Mouse (Mus musculus): Measurements from ENCODE around the gene Hsf4.
"Not testable (repeated sequence)": the region's sequence is repeated elsewhere in the genome, so short reads cannot be mapped to it uniquely, and the experiment has no call there.

Hsf4 gene

DNA sequence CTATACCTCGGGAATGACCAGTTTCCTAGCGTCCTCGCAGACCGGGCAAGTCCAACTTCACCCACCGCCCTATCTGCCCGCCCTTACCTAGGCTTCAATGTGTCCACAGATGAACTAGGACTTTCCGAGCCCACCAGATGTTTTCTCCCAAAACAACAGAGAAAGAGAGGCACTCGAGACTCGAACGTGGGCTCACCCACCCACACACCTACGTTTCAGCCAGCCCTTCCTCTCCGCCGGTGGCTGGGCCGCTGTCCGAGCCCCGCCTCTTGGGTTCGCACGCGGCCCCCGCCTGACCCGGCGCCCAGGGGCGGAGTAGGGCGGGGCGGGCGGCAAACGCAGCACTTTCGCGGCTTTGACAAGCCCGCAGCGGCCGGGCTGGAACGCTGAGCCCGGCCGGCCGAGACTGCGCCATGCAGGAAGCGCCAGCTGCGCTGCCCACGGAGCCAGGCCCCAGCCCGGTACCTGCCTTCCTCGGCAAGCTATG, at the start of gene Hsf4:
Hsf4 (plus strand) TSS at position 341 of the 487 bp plus-strand sequence.
- DNase-seq (ENCODE audit: low spot score in 2 of 2): peak in 1 of 2 experiments; percentile 65

DNA sequence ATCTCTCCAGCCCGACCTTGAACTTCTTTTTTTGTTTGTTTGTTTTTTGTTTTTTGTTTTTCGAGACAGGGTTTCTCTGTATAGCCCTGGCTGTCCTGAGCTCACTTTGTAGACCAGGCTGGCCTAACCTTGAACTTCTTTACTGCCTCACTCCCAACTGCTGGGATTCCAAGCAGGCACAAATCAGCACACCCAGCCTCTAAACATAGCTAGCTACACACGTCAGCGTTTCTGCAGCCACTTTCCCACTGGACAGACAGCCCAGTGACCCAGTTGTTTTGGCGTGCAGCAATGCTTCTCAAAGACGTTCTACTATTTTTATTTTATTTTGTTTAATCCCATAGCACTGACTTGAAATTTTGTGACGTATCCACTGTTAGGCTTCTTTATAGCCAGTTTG, 45.8 kb upstream of the Hsf4 start:
- no peak for DNase-seq (ENCODE audit: low spot score in 2 of 2)

DNA sequence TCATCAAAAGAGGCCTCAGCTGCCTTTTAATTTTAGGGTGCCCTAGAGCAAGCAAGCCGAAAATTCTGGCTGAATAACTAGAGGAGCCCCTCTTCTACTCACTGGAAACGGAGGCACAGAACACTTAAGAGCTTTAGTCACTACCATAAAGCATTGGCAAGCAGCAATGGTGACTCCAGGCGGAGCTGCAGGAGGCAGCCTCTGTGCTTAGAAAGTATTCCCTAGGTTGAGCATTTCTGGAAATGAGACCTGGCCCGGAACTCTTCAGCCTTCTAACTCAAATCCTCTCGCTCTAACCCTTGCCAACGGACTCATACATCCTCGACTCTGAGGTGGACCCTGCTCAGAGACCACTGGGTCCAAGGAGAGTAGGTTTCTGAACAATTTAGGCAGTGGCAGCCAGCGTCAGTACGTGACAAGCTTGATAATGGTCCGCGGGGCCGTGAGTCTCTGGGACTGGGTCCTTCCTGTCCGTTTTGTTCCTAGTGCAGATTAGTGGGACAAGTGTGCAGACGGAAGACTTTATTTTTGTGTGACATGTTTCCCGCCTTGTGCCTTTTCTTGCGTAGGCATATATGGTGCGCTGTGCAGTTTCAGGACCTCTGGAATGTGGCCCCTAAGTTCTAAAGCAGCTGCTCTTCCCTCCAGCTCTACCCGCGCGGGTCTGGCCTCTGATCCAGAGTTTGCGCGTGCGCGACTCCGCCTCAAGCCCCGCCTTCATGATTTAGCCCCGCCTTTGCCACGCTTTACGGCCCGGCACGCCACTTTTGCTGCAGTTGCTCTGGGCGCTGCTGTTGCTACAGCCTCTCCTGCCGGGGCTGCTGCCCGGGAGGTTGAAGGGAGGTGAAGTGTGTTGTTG, 45.0 kb upstream of the Hsf4 start, which contains the start of gene D230025D16Rik:
D230025D16Rik (plus strand) TSS at position 733 of the 859 bp plus-strand sequence.
- DNase-seq (ENCODE audit: low spot score in 2 of 2): peak; percentile 79 to 94

DNA sequence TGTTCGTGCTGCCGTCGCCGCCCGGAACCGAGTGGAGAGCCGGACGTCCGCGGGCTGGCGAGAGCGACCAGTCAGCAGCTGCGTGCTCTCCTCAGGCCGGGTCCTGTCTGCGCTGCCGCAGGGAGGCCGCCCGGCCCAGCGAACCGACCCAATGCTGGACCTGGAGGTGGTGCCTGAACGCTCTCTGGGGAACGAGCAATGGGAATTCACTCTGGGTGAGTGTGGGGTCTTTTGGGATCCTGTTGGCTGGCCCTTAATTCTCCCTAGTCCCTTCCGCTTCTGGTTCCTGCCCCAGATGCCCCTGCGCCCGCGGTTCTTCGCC, 44.4 kb upstream of the Hsf4 start:
- DNase-seq (ENCODE audit: low spot score in 2 of 2): no peak

DNA sequence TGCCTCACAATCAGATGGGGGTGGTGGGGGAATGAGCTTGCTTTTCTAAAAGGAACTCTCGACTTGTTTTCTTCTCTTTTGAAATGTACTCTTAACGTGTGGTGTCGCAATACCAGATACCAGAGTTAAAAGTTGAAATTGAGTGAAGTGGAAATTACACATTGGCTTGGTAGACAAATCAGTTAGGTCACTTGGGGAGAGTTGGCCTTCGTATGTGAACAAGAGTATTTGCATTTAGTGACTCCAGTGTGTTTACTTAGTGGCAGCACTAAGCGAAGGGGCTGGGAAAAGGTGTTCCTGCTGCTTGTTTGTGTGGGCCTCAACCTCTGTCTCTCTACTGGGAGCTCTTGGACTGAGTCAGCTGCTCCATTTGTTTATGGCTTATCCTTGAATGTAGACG, 43.7 kb upstream of the Hsf4 start:
- no peak for DNase-seq (ENCODE audit: low spot score in 2 of 2)

DNA sequence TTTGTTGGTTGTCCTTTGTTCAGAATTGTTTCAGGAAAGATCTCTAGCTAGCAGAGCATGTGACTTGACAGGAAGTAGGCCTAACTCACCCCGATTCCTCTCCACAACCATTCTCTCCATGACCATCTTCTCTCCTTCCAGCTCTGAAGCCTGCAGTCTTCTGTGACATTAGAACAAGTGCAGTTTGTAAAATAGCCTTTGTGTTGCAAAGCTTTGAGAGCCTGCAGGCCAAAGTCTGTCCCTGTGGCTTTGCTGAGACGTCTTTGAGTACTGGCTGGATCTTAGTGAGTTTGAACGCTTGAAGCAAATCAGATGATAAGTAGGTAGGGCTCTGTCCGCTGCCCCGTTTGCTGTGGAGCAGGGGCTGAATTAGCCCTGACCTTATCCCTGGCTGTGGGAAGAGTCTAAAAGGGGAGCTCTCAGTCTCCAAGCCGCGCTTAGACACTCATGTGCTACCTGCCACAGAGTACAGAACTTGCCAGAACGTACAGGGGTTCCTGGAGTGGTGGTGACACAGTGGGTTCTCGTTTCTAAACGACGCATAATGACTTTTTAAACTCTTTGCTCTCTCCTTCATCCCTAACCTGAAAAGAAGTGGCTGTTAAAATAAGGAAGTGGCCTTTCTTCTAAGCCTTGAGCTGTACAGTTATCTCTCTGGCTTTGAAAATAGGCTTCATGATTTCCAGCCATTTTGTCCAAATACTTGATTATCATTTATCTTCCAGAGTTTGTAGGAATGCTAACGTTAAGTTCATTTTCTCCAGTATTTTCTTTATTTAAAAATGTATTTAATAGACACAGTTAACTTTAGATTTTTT, 37.9 kb upstream of the Hsf4 start:
- no peak for DNase-seq (ENCODE audit: low spot score in 2 of 2)

DNA sequence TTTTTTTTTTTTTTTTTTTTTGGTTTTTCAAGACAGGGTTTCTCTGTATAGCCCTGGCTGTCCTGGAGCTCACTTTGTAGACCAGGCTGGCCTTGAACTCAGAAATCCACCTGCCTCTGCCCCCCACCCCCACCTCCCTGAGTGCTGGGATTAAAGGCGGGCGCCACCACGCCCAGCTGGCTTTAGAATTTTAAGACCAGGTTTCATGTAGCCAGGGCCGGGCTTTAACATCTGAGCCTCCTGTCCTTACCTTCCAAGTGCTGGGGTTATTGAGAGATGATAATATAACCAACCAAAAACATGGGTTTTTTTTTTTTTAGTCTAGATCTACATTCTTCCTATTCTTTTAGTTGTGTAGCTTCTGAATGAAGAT, 37.3 kb upstream of the Hsf4 start:
- DNase-seq (ENCODE audit: low spot score in 2 of 2): not testable (repeated sequence)

DNA sequence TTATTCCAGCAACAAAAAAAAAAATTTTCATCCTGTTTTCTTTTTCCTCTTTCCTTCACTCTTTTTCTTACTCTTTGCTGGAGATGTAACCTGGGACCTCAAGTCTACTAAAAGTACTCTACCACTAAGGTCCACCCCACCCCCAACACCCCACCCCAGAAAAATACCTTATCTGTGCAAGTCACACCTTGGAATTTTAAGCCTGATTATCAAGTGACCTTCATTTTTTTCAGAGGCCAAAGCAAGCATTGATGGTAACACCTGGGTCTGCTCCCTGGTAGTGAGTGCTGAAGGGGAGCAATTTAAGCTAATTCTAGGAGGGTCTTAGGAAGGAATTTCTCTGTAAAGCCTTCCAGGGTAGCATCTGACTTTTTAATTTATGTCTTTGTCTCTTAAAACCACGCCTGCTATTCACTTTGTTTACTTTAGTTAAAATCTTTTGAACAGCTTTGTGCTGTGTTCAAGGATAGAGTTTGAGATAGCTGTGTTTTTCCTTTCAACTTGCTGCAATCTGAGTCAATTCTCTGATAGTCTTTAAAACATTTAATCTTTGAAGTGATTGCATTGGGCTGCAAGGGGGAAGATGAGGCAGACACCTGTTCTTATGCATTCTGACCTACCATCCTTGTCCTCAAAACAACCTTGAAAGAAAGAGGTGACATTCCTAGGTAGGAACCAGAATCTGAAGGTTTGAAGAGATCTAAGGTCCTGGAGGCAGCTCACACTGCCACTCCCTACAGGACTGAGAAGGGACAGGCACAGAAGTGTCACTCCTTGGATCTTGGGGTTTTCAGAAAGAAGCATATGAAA, 36.3 kb upstream of the Hsf4 start:
- no peak for DNase-seq (ENCODE audit: low spot score in 2 of 2)

DNA sequence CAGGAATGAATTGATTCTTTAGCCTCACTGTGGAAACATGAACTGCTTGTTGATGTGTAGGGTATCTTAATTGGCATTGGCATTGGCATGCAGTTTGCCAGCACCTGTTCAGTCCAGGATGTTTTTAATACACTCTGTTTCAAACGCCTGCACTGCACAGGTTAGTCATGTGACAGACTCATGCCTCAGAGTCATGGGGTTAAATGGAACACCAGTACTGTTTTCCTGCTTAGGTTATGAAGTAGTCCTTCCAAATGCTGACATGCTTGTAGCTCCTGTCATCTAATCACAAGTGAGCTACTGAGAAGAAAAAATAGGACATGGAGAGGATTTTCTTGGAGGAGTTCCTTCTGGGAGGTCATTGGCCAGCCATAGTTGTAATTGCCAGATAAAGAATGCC, 34.4 kb upstream of the Hsf4 start:
- DNase-seq (ENCODE audit: low spot score in 2 of 2): no peak

DNA sequence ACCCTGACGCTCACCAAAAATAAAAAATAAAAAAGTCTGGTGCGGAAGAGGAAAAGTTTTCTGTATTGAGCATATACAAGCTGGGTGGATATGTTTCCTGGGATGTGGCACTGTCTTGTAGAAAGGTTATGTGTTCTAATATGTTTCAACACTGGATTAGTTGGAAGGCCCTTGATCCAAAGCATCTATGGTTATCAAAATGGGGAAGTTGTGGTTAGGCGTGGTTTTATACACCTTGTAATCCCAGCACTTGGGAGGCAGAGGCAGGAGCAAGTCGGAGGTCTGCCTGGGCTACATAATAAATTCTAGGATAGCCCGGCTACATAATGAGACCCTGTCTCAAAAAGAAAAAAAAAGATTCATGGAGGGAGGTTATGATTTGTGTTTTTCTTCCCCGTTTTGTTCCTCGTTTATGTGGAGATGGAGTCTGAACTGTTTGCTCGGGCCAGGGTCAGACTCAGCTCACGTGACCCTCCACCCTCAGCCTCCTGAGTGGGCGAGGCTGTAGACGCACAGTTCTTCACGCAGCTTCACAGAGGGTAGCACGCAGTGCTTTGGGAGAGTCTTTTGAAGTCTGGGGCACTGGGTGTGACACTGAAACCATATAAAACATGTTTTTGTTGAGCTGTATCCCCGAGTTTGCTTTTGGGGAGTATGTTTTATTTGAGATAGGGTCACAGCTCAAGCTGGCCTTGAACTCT, 32.0 kb upstream of the Hsf4 start:
- DNase-seq (ENCODE audit: low spot score in 2 of 2): no peak

DNA sequence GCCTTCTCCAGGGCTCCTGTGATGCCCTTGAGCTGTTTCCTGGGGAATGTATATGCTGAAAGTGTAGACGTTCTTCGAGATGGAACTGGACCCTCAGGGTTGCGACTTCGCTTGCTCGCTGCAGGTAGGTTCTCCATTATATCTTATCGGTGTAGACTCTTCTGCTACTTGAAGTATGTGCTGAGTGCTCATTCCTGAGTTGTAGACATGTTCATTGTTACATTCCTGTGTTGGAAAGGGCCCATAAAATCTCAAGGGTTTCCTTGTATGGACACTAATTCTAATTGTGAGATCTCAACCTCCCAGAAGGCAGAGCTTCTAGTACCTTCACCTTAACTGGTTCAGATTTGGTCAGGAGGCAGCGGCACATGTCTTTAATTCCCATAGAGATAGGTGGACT, 28.6 kb upstream of the Hsf4 start:
- DNase-seq (ENCODE audit: low spot score in 2 of 2): no peak

DNA sequence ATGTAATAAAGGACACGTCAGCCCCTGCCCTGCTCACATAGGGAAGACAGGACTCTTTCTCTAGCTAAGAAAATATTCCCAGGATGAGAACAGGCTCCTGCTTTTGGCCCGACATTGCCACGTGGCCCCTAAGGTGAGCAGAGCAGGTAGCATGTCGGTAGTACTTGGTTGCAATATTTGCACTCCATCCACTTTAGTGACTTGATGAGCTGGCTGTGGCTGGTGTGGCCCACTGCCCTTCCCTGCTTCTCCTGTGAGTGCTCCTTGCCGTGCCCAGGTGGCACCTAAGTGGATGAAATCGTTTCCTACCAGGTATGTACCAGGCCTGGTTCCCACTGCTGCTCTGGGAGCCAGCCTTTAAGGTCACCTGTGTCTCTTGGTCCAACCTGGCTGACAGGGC, 17.6 kb upstream of the Hsf4 start:
- DNase-seq (ENCODE audit: low spot score in 2 of 2): no peak

DNA sequence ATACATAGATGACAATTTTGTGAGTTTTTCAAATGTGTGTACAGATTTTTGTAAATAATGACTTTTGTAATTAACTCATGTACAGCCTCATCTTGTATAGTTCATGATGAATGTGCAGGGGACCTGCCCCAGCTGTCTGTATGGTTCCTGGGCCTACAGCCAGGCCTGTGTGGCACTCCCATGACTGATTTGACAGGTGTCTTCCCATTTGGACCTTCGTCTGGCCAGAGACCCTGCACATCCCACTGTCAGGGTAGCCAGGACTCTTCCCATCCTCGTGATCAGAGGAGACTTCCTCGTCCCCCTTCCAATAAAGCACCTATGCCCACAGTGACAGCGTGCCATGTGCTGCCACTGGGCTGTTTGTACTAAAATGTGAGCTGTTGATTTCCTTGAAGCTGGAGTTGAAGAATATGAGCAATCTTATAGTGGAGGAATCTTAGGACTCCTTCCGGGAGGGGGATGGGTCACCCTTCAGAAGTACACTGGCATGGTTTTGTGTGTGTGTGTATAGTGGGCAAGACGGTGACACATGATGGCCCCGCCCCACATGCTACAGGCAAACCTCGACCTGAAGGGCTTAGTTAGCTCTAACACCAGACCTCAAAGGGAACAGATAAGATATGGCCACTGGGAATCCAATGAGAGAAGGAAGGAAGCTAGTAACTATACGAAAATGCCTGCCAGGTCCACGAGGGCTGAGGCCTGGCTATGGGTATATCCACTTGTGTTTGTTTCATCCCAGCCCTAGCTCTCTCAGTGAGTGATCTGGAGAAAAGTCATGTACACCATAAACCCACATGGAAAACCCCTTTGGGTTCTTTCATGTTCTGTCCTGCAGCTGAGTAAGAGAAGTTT, 16.7 kb upstream of the Hsf4 start:
- DNase-seq (ENCODE audit: low spot score in 2 of 2): no peak

DNA sequence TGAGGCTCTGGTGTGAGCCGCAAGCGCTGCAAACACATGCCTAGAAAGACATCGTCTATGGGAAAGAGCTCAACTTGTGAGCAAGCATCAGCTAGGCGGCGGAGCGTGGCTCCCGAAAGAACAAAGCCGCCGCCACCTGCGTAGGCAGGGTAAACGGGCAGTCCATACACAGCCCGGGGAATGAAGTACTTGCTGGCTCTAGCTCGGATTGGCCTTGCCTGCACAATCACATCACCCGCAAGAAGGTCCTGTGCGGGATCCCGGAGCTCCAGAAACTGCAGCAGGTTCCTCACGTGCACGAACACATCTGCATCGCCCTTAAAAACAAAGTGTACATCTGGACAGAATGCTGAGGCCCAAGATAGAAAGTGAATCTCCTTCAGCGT, 15.8 kb upstream of the Hsf4 start:
- DNase-seq (ENCODE audit: low spot score in 2 of 2): no peak

DNA sequence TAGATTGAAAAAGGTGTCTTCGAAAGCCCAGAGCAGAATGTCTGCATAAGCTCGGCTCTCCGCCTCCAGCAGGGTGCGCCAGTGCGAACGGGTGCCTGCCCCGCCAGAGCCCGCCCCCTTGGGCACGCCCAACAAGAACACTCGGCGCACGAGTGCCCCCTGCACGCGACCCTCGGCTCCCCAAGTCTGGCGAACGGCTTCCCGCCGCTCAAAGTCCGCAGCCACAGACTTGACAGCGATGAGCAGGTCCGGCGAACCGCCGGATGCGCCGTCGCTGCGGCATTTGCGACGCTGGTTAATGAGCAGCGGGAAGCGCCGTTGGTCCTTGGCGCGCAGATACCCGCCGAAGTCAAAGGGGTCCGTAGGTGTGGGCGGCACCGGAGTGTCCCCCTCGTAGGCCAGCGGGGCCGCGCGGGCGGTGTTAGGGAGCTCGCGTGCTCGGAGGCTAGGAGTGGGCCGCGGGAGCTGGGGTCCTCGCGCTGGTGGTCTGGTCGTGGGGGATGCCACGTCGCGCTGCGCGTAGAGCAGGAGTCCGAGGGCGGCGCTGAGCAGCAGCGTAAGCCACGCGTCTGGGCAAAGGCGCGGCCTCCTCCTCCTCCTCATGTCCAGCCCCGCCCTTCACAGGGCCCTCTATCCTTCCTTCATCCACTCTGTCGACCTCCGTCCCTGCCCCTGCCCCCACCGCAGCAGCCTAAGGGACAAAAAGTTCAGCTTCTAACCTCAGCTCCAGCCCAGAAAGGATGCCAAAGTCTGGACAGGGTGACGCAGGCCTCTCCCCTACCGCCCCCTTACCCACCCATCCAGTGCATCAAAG, 15.2 kb upstream of the Hsf4 start:
- peak; percentile 64 to 88 for DNase-seq (ENCODE audit: low spot score in 2 of 2)

DNA sequence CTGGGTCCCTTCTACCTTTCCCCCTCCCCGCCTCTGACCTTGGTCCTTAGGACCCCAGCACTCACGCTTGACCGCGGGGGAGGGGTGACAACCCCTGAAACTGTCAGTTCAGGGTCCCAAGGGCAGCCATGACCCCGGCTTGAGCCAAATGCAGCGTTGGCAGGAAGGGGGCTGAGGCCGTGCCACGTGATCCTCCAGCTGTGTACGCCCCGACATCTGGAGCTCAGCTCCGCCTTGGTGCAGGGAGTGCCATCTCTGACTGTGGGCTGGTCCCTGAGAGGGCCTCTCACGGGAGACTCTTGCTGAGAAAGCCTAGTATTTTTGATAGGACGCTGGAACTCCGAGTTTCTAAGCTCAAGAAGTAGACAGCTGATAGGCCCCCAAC, 14.6 kb upstream of the Hsf4 start, which contains the start of gene B3gnt9:
B3gnt9 (minus strand) TSS at position 188 of the 385 bp plus-strand sequence.
- no peak for DNase-seq (ENCODE audit: low spot score in 2 of 2)

DNA sequence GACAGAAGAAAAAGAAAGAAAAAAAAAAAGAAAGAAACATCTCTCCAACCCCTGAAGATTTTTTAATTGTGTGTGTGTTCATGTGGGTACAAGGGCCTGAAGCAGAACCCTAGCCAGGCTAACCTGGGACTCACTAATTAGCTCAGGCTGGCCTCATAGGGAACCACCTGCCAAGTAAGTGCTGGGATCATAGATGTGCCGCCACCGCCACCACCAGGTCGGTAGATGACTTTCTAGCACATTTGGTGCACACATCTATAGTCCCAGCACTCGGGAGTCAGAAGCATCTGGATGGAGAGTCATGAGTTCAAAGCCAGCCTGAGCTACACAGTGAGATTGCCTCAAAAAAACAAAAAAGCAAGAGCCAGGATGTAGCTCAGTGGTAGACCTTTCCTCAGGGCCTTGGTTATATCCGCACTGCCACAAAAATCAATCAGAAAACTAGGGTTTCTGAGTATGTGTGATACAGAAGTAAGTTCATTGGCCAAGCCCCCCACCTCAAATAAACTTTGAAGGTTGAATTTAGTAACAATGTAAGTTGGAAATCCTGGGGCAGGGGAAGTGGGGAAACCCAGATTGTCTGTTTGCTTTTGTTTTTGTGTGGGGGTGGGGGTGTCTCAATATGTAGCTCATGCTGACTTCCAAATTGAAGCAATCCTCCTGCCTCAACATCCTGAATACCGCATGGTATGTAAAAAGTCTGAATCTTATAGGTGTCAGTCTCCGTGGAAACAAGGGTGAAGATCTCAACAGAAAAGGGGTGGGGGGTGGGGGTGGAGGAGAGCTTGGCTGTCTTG, 12.1 kb upstream of the Hsf4 start:
- DNase-seq (ENCODE audit: low spot score in 2 of 2): no peak

DNA sequence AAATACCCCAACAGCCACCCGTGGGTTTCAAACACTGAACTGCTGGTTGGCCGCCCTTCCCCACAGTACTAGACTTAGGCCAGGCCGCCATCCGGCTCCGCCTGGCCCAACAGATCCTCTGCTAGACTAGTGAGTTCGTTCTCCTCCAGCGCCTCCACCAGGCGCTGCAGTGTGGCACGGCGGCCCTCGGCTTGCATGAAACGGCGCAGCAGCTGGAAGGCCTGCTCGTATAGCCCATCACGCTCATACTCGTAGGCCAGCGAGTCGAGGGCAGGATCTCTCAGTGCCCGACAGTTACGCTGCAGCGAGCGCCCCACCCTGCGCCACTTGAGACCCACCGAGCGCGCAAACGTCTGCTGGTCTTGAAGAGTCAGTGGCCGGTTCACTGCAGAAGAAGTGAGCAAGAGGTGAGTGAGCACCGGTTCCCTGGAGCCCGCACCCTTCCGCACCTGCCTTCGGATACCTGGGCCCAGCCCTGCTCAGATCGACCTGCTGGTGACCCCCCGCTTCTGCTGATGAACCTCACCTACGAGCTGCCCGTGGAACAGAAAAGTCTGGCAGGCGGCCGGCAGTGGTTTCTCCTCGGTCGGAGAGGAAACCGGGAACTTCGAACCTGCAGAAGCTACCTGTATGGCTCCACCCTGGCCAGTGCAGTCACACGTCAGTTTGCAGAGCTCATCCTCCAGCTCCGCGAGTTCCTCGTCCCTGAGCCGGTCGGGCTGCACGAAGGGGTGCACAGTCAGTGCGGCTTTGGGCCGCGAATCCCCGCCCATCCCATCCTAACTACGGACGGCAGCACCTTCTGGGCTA, 10.5 kb upstream of the Hsf4 start:
- peak in 1 of 2 experiments; percentile 52 for DNase-seq (ENCODE audit: low spot score in 2 of 2)
